Mouse (Mus musculus) embryonic fibroblast, embryonic 13.5 days (primary cell): ENCODE results near the gene Myog.

Source experiments
- CTCF ChIP-seq: IDR thresholded peaks from 2 replicates; pipeline ENCODE4 v1.5.1; 2011; ENCODE audit warnings: mild to moderate bottlenecking, control low read depth, low read length, moderate library complexity, borderline replicate concordance; ENCODE audit not compliant: insufficient read depth
- POLR2A ChIP-seq: IDR thresholded peaks from 2 replicates; pipeline ENCODE4 v1.6.1; 2011; ENCODE audit warnings: low read depth, mild to moderate bottlenecking, control low read depth, low read length, moderate library complexity

DNA sequence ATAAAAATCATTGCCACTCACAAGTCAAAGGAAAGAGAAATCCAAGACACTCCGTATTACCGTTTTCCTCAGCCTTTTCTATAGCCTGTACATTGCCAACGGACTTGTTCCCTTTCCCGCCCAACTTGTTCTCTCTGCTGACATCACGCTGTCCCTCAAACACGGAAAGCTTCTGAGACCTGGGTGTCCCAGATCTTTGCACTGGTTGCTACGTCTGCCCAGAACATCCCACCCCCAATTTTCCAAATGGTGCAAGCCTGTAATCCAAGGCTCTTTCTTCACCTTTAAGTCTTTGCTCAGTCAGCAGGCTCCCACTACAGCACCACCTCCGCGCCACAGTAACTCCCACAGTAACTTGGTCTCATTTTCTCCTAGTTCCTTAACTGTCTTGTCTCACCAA, 15.2 kb downstream of the Myog start:
- TF ChIP-seq CTCF (no peak), POLR2A (no peak)
